Mouse (Mus musculus) stomach, postnatal 0 days (tissue): ENCODE measurements at regions not wholly inside any gene's neighbourhood (a gene's known extent, or its start where the extent isn't known, plus 50 kb on each side); places are given as distances from the start of the nearest gene placed in this dataset.

ENCODE experiments used
- CTCF ChIP-seq: IDR thresholded peaks from 2 replicates; pipeline ENCODE4 v1.5.1; 2016; ENCODE audit warnings: antibody characterized with exemption, low read depth, mild to moderate bottlenecking, moderate library complexity
- EP300 ChIP-seq: optimal IDR thresholded peaks from 2 replicates; pipeline ENCODE3; 2016; ENCODE audit warnings: antibody characterized with exemption

- TF ChIP-seq EP300: no peak
- TF ChIP-seq CTCF: no peak
These were observed 166.6 kb downstream of the Adgrd1 start for GRCm38 (mm10) chr5:129263118-129263517.
